Mouse (Mus musculus) effector memory CD4-positive, alpha-beta T cell, adult 7 months (primary cell): ENCODE data around the gene Ica1l. TPM values are rescaled to one million over a fixed set of nuclear protein-coding genes. Genes with fewer than 3 reads are reported as not detected.

Experiments
- polyA plus RNA-seq: library from polyadenylated mRNA; unstranded; fragments of 100-300 nt; shearing (Covaris generic); gene quantifications from one replicate; pipeline ENCODE4 v1.2.1, GENCODE M21; 2017

Gene Ica1l
- polyA plus RNA-seq: 0.73 TPM

DNA sequence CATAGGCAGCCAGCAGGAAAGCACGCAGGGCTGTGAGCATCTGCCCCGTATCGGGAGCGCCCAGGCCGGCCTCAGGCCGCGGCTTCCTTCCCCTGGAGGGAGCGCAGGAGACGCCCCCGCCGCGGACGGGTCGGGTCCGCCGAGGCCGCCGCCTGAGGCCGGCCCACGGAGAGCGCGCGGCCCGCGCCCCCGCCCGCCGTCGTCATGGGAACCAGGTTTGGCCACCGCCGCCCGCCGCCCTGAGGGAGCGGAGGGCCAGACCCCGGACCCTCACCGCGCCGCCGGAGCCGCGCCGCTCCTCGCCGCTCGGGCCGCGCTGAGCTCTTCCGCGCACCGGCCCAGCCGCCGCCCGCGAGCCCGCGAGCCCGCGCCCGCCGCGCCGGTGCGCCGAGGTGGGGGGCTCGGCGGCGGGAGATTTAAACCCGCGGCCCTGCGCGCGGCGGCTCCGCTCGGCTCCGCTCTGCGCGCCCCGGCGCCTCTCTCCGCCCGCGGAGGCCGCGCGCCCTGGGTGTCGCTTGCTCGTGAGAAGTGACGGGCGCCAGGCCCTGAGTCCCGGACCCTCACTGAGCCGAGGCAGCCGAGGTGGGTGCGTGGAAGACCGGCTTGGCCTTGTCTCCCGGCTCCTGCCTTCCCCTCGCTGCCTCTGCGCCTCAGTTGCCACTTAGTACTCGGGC is at the start of gene Ica1l:
Ica1l (minus strand) TSS at position 389 of the 674 bp plus-strand sequence.

Other genes starting within 250 kb of the Ica1l start
- gene Fam117b, start 130.2 kb downstream of the Ica1l start, polyA plus RNA-seq: 76.4 TPM
- gene Carf, start 55.1 kb upstream of the Ica1l start, polyA plus RNA-seq: 6.8 TPM
- 29.0 TPM for gene Wdr12, start 55.5 kb upstream of the Ica1l start, polyA plus RNA-seq
- 15.8 TPM for gene Nbeal1, start 137.4 kb upstream of the Ica1l start, polyA plus RNA-seq